Comparison of ENCODE assay signal across 8 mouse cellular contexts in genomic region chr3:9173643-9174516, GRCm38 (mm10).
DNase-seq lines count a peak whose midpoint lies in the region; ATAC-seq and TF ChIP-seq lines count a peak whose summit lies in the region.

No protein-coding gene starts in this region.

- H3K9ac ChIP-seq in forebrain, embryonic 16.5 days (replicated peaks; ENCODE audit: low read depth, low read length) = no peak overlapping the region
- H3K9ac ChIP-seq in lung, embryonic 14.5 days = no peak overlapping the region

- peak overlapping the region; percentile 22 for H3K4me2 ChIP-seq in forebrain, embryonic 16.5 days (ENCODE audit: low read length)
- peak overlapping the region; percentile 36; the same call in 1 of the 2 replicates for H3K4me2 ChIP-seq in lung, embryonic 14.5 days

- intact Hi-C loops in heart, postnatal 10 days (cut with DNase I) = no loop called here

- H3K27me3 ChIP-seq in forebrain, embryonic 16.5 days (replicated peaks; ENCODE audit: control insufficient read depth, insufficient read depth, low read length) = no peaks in the 10 kb centered on the region
- no peaks in the 10 kb centered on the region for H3K27me3 ChIP-seq in lung, embryonic 14.5 days (ENCODE audit: insufficient read depth, low read length)

- peak; percentile 19; the same call in 1 of the 2 replicates for TF ChIP-seq CTCF in brain, embryonic 14.5 days (IDR thresholded peaks at IDR 0.05; ENCODE audit: borderline replicate concordance, extremely low read depth, insufficient read depth, insufficient read length)
- peak; percentile 30; the same call in 1 of the 2 replicates for TF ChIP-seq CTCF in lung, embryonic 14.5 days (IDR thresholded peaks at IDR 0.05; ENCODE audit: low read depth)

- TF ChIP-seq POLR2A in brain, embryonic 14.5 days (IDR thresholded peaks at IDR 0.05; ENCODE audit: borderline replicate concordance, extremely low read depth, insufficient read depth, insufficient read length, poor library complexity, severe bottlenecking) = no peak

- no peaks in the 10 kb centered on the region for H3K9me3 ChIP-seq in forebrain, embryonic 16.5 days (ENCODE audit: control insufficient read depth, low read length)
- no peaks in the 10 kb centered on the region for H3K9me3 ChIP-seq in lung, embryonic 14.5 days (ENCODE audit: low read depth, low read length)

- no peaks in the 10 kb centered on the region for H3K36me3 ChIP-seq in forebrain, embryonic 16.5 days (ENCODE audit: control insufficient read depth, insufficient read depth)
- no peaks in the 10 kb centered on the region for H3K36me3 ChIP-seq in lung, embryonic 14.5 days (ENCODE audit: insufficient read depth)

- peak overlapping the region; percentile 45; the same call in 1 of the 2 replicates for H3K27ac ChIP-seq in forebrain, embryonic 16.5 days (ENCODE audit: low read length)
- H3K27ac ChIP-seq in lung, embryonic 14.5 days (ENCODE audit: low read depth) = peak overlapping the region; percentile 76

- H3K4me3 ChIP-seq in forebrain, embryonic 16.5 days (replicated peaks; ENCODE audit: low read length) = no peak overlapping the region
- no peak overlapping the region for H3K4me3 ChIP-seq in lung, embryonic 14.5 days (ENCODE audit: low read depth, low read length)

- H3K4me1 ChIP-seq in forebrain, embryonic 16.5 days (replicated peaks; ENCODE audit: control insufficient read depth, insufficient read depth, low read length) = peaks cover 15% of the 10 kb centered on the region
- peaks cover 7% of the 10 kb centered on the region; the same call in 1 of the 2 replicates for H3K4me1 ChIP-seq in lung, embryonic 14.5 days (ENCODE audit: insufficient read depth)

- WGBS in forebrain, embryonic 16.5 days = 12% methylated on average over 16 of the region's 16 CpGs
- 35% methylated on average over 16 of the region's 16 CpGs for WGBS in lung, embryonic 14.5 days

- peak; percentile 90 for ATAC-seq in forebrain, embryonic 16.5 days
- peak; percentile 85 for ATAC-seq in lung, embryonic 14.5 days (ENCODE audit: insufficient read depth)
- no peak for ATAC-seq in monocyte, adult 5-6 weeks (replicated peaks; ENCODE audit: insufficient number of reproducible peaks, low FRiP score, low TSS enrichment, poor library complexity, severe bottlenecking)

- peak; percentile 59 for DNase-seq in 3T3-L1 (ENCODE audit: low read depth, low spot score)
- DNase-seq in brain, embryonic 14.5 days (ENCODE audit: low read depth) = peak; percentile 95
- peak; percentile 58 to 60 for DNase-seq in heart, postnatal 10 days
- DNase-seq in kidney, postnatal 25 days = peak; percentile 91 to 93
- DNase-seq in lung, embryonic 14.5 days = peak; percentile 86
- DNase-seq in retina, embryonic 14.5 days (ENCODE audit: low spot score) = peak; percentile 32

Comparison
In these comparisons a context has a peak if more than half of its experiments do, and no peak if none do; other contexts are left out.
1. DNase-seq: peak in every context shown above with its lines; median percentile 95 in brain, embryonic 14.5 days; 92 in kidney, postnatal 25 days; 86 in lung, embryonic 14.5 days; 59 in 3T3-L1; 59 in heart, postnatal 10 days; 32 in retina, embryonic 14.5 days.